Mouse (Mus musculus) embryo, embryonic 9.5 days (tissue): ENCODE measurements around the gene Ebf1.

Experiments used
- DNase-seq: peaks from one replicate; pipeline ENCODE4 v3.0.0-alpha.2; 2017; ENCODE audit errors: extremely low spot score

The Ebf1 gene

DNA sequence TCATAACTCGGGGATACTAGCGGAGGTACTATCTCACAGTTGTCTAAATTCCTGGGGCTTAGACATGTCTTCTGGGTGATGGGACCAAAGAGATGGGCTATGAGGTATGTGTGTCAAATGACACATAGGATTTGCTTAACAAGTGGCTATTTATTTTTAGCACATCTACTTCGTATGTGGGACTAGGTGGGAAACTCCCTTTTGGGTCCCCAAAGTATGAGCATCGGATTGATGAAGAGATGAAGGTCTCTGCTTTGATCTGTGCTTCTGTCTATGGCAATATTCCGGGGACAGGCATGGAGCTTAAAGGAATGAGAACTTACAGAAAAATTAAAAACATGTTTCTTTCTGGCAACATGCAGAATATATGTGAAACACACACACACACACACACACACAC, 44.8 kb downstream of the Ebf1 start:
- no peak for DNase-seq

DNA sequence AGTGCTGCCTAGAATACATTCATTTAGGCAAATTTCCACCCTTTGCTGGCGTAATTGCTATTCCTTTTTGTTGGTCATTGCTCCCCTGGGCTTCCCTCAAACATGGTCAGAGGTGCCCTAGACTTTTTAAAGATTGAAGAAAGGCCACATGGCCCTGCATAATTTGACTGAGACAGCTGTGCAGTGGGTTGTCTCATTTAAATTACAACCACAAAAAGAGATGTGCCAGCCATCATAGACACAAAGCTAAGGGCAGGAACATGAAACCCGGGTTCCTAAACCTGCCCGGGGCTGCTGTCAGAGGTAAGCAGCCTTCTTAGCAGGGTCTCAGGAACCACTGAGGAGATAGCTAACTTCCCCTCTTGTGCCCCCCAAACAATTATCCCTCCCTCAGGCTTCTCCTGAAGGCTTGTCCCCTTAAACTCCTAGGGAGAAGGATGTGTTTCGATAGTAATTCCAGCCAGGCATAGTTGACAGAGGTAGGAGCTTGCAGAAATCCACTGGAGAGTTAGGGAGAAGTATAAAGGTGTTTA, 46.6 kb downstream of the Ebf1 start:
- no peak for DNase-seq

DNA sequence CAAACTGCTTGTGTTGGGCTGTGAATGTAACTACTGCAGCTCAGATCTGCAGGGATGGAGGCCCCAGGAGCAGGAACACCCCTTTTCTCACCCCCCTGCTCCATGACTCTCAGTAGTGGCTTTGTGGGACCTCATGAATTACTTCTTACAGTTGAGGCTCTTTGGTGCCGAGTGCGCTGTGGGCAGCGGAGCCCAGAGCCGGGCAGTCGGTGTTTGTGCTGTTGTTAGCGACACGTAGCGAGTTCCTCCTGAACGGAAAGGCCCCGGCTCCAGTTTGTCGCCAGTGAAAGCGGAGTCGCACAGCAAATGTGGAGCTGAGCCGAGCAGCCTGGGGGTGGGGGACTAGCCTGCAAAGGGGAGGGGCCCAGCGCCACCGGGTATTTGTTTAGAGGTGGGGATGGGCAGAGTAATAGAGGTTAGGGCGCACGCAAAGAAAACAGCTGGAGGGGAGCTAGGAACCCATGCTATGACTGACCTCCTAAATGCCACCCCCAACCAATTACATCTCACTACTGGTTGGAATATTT, 48.1 kb downstream of the Ebf1 start:
- DNase-seq, result peak; percentile 77

DNA sequence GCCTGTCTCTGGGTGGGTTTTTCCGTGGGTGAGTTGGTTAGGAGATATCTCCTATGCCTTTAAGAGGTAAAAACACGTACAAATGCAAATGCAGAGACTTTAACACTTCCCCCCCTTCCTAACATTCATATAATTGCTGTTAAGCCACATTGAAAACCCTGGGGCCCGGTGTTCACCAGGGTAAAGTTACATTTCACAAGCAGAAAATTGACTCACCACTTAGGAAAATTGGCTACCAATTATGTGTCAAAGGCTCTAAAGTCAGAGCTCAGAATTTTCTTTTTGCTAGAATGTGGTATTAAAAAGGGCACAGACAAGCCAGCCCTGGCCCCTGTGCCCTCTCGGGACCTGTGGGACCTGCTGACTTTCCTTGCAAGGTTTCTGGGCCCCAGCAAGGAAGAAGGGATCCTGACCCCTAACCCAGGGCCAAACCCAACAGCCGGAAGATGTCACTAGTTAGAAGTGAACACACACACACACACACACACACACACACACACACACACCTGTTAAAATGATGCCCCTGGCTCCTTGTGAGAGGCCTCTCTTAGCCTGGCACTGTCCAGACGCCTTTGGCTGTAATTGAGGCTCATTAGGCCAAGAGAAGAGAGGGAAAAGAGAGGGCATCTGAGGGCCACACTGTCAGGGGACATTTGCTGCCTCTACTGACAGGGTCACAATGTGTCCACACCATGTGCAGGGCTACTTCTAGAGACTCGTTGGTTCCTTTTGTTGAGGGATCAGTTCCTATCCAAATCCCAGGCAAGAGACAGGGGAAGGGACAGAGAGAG, 48.8 kb downstream of the Ebf1 start:
- peak; percentile 49 for DNase-seq

DNA sequence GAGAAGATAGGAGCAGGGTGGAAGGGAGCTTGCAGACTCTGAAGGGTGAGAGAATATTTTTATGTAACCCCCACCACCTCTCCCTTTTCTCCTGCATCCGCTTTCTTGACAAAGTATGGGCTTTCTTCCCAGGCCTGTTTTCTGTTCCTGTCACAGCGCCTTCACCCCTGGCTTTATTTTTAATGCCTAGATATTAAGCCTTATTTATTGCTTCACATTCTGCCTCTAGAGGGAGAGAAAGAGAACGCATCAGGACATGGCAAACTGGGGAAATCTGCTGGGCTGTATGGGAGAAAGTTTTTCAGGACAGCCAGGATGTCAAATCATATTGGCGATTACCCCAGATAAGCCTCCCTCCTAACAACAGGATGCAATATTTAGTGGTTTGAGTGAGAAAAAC, 49.6 kb downstream of the Ebf1 start:
- DNase-seq, result no peak

DNA sequence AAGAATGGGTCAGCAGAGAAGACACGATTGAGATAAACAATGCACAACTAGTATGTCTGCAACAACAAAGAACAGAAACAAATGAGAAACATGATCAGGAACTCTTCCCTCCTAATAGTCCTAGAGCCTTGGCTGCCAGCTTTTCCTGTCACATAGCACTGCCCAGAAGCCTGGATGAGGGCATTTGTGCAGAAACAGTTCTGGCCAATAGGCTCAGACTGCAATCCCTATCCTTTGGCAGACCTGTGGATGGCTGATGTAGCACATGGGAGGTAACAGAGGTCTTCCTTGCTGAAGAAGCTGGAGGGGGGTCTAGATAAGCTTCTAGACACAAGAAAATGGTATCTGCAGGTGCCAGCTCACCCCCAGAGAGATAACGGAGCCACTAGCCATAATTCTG, 64.2 kb downstream of the Ebf1 start:
- DNase-seq, result no peak

GRCm38 (mm10) chr11:44681995-44682394, 64.9 kb downstream of the Ebf1 start:
- no peak for DNase-seq

GRCm38 (mm10) chr11:44682703-44683539, 65.8 kb downstream of the Ebf1 start:
- peak; percentile 61 for DNase-seq

DNA sequence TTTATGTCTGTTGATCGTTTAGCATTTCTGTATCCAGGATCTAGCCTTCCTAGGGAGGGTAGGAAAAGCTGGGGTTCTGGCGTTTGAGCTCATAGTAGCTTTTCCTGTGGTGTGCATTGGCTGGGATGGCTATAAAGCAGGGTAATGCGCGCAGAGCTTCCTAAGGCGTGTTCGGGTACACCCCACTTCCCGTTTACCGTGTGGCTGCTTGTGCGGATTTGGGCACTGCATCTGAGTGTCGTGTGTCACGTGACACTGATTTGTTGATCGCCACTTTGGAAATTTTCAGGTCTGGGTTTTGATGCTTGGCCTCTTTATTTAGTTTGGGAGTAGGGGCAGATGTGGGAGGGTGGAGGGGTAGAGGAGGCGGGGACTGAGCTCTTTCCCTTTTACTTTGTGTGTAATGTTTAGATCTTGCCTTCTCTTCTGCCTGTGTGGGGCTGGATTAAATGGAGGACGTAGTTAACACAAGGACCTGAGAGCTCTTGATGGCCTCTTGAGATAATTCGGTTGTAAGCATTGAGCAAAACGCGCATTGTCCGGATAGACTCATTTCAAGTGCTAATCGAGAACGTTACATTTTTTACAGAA, 67.5 kb downstream of the Ebf1 start:
- no peak for DNase-seq

- DNase-seq, result no peak
Measured at GRCm38 (mm10) chr11:44685129-44685528, 68.0 kb downstream of the Ebf1 start.

DNA sequence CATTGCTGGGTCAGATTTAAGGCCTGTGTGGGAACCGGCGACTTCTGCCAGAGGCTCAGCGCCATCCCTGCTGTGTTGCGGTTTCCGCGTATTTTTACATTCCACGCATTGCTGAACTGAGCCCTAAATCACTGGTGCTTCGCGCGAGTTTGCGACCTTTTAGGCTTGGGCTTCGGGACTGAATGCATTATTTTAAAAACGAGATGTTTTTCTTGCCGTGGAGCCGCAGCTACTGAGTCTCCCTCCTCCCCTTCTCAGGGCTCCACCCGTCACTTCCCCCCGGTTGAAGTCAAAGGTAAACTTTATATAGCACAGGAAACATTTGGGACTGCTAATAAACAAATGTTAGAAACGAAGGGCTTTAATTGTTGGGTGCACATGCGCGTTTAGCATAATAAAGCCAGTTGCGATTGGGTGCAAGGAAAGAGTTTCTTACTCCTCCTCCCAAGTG, 68.8 kb downstream of the Ebf1 start:
- DNase-seq, result no peak

- DNase-seq, result no peak
Measured at GRCm38 (mm10) chr11:44686378-44686777, 69.3 kb downstream of the Ebf1 start.

DNA sequence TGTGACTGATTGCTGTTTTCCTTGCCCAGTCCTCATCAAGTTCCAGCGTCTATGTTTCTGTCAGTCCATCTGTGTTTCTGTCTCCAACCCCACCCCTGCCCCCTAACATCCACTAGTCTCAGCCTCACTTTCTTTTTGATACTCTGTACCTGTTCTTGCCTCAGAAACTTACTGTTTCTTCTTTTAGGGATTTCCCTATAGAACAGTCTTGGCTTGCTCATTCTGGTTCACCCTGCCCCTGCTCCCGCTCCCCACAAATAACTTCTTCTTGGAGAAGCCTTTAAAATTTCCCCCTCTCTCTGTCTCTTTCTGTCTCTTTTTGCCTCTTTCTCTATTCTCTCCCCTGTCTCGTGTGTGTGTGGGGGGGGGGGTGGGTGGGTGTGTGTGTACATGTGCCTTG, 71.4 kb downstream of the Ebf1 start:
- no peak for DNase-seq

- no peak for DNase-seq
Measured at GRCm38 (mm10) chr11:44689571-44690264, 72.6 kb downstream of the Ebf1 start.

GRCm38 (mm10) chr11:44690265-44690572, 73.1 kb downstream of the Ebf1 start:
- no peak for DNase-seq

DNA sequence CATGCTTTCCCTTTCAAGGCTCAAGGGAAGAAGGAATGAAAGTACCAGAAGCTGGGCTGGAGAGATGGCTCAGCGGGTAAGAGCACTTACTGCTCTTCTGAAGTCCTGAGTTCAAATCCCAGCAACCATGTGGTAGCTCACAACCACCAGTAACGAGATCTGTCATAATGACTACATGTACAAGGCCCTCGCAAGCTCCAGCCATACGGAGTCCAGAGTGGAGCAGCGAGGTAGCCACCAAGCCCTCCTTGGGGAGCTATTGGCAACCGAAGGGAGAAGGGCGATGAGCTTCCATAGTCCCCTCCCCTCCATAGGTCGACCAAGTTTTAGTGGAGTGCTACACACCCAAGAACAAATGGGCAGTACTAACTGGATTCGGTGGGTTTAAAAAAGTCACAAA, 78.3 kb downstream of the Ebf1 start:
- DNase-seq, result no peak

GRCm38 (mm10) chr11:44696539-44697201, 79.6 kb downstream of the Ebf1 start:
- DNase-seq, result peak; percentile 81

GRCm38 (mm10) chr11:44700181-44700580, 83.1 kb downstream of the Ebf1 start:
- no peak for DNase-seq

DNA sequence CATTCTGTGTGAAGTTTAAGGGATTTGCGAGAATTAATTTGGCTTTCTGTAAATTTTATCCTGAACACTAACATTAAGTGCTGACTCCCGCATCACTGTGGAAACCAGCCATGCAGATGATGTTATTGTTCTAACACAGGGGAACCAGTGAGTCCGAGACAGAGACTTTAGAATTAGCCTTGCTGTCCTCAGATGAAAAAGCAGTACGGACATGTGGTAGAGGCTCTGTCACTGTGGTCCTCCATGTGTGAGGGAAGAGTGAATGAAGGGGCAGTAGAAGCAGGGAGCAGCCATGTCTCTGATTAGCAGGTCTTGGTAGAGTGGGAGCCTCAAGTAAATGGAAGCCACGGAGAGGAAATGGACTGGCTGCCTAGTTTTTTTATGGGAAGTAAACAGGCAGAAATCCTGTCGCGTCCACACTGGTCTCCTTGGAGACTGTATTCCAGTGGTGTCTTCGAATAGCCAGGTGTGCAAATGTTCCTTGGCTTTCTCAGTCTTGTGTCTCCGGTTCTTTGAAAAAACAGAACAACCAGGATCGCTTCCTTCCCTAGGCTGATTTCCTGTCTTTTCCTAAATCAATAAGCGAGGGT, 84.2 kb downstream of the Ebf1 start:
- no peak for DNase-seq

GRCm38 (mm10) chr11:44701864-44702263, 84.7 kb downstream of the Ebf1 start:
- DNase-seq, result no peak
